Mouse (Mus musculus) bone marrow, adult 2 months (tissue): Measurements from ENCODE around the gene Rnf31. TPM values are rescaled to one million over a fixed set of nuclear protein-coding genes. Genes with fewer than 3 reads are reported as not detected.

Experiments used
- H3K27ac ChIP-seq: fragments of 200-500 bp; 2 replicates; pipeline ENCODE4 v1.5.1; 2012; ENCODE audit warnings: low read depth, mild to moderate bottlenecking, control low read depth, inconsistent platforms, low read length; ENCODE audit not compliant: control insufficient read depth, poor library complexity, insufficient read depth
- H3K4me1 ChIP-seq: fragments of 200-500 bp; 2 replicates; pipeline ENCODE4 v1.6.1; 2011; ENCODE audit warnings: low read length; ENCODE audit not compliant: control insufficient read depth, insufficient read depth
- H3K4me3 ChIP-seq: fragments of 200-500 bp; replicated peaks from 2 replicates; pipeline ENCODE3; 2011; ENCODE audit warnings: mild to moderate bottlenecking, low read depth, low read length, control low read depth; ENCODE audit not compliant: control insufficient read depth
- CTCF ChIP-seq: fragments of 200-500 bp; IDR thresholded peaks from 2 replicates; pipeline ENCODE4 v1.5.1; 2011; ENCODE audit warnings: low read length, control low read depth; ENCODE audit not compliant: control insufficient read depth, insufficient read depth
- POLR2A ChIP-seq: fragments of 200-500 bp; IDR thresholded peaks from 2 replicates; pipeline ENCODE4 v1.6.1; 2011; ENCODE audit warnings: low read depth, mild to moderate bottlenecking, control low read depth, low read length, borderline replicate concordance; ENCODE audit not compliant: control insufficient read depth
- WGBS: fragments of 180-500 bp; shearing (Covaris S2); methylation state at CpG from one replicate; pipeline ENCODE4 v1.1.7; 2018; 5-methylcytosine and 5-hydroxymethylcytosine counted together
- polyA plus RNA-seq: library from polyadenylated mRNA; stranded (reverse); fragments of >200 nt; gene quantifications from 2 replicates; pipeline ENCODE4 v1.2.4, GENCODE M21; 2011; ENCODE audit warnings: low replicate concordance; ENCODE audit not compliant: missing spikeins, insufficient read depth, insufficient read length

Rnf31 gene
- polyA plus RNA-seq, 1 experiment, result 160 TPM

DNA sequence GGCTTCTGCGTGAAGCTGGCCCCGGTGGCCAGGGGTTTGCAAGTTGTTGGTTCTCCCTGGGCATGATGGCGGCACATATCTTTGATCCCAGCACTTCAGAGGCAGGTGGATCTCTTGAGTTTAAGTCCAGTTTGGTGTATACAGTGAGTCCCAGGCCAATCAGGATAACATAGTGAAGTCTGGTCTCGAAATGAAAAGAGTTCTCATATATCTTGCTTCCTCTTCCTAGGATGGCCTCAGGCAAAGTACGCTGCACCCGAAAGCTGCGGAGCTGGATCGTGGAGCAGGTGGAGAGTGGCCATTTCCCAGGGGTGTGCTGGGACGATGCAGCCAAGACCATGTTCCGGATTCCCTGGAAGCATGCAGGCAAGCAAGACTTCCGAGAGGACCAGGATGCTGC, 13.3 kb downstream of the Rnf31 start:
- whole genome bisulfite sequencing, result 45% methylated on average over 11 of the region's 11 CpGs
- Histone ChIP-seq H3K4me3 (peak overlapping the region; percentile 77), H3K4me1 (peaks cover 7% of the 10 kb centered on the region; the same call in 1 of the 2 replicates), H3K27ac (peak overlapping the region; percentile 95)
- TF ChIP-seq CTCF, result no peak
- TF ChIP-seq POLR2A, result no peak

DNA sequence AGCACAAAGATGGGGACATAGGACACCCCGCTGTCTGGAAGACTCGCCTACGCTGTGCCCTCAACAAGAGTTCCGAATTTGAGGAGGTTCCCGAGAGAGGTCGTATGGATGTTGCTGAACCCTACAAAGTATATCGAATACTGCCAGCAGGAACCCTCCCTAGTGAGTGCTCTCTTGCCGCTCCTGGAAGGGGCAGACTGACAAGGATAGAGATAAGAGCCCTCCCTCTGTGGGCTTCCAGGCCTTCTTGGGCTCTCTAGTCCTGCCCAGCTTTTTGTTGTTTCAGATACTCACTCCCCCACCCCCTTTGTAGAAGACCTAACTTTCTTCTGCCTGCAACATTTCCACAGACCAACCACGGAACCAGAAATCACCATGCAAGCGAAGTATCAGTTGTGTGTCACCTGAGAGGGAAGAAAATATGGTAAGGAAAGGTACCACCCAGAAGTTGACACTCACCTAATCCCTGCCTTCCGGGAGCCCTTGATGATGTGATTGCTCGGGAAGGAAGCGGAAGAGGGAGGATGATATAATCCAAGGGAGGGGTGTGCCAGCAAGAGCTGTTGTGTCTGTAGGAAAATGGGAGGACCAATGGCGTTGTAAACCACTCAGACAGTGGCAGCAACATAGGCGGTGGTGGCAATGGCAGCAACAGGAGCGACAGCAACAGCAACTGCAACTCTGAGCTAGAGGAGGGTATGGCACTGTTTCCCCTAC, 14.4 kb downstream of the Rnf31 start:
- H3K27ac ChIP-seq, result no peak overlapping the region
- WGBS, result 75% methylated on average over 16 of the region's 16 CpGs
- peaks cover 7% of the 10 kb centered on the region; the same call in 1 of the 2 replicates for H3K4me1 ChIP-seq
- TF ChIP-seq POLR2A, result no peak
- TF ChIP-seq CTCF, result no peak
- peak overlapping the region; percentile 46 for H3K4me3 ChIP-seq

DNA sequence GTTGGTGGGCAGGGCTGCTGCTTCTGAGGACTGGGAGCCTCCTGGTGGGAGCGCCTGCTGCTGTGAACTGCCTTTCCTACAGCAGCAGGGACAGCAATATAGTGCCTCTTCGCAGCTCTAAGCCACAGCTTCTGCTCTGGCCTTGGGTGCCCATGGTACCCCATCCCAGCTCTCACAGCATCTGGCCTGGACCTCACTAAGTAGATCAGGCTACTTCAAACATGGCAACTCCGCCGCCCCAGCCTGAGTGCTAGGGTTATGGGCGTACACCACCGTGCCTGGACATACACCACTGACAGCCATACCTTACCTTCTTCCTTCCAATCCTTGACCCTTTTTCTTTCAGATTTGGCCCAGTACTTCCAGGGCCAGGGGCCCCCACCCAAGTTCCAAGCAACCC, 16.8 kb downstream of the Rnf31 start:
- Histone ChIP-seq H3K4me3 (no peak overlapping the region), H3K27ac (no peak overlapping the region), H3K4me1 (peaks cover 5% of the 10 kb centered on the region; the same call in 1 of the 2 replicates)
- TF ChIP-seq POLR2A (no peak), CTCF (no peak)
- WGBS, result 94% methylated on average over 6 of the region's 6 CpGs

DNA sequence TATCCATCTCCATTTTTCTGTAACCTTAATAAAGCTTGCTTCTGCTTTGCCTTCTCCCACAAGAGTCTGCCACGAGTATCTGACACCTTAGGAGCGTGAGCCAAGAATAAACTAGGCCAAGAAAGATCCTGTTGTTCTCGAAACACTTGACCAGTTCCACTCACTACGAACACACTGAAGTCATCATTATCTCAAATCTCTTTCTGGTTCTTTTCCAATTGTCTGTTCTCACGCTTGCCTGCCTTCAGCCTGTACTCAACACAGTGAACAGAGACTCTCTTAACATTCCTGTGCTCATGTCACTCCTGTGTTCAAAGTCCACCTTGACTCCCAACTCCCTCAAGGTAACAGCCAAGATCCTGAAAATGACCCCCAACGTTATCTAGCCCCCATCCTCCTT, 21.8 kb downstream of the Rnf31 start:
- TF ChIP-seq POLR2A (no peak), CTCF (no peak)
- 56% methylated on average over 6 of the region's 6 CpGs for WGBS
- no peaks in the 10 kb centered on the region; the same call in 1 of the 2 replicates for H3K4me1 ChIP-seq
- no peak overlapping the region for H3K4me3 ChIP-seq
- H3K27ac ChIP-seq, result no peak overlapping the region

DNA sequence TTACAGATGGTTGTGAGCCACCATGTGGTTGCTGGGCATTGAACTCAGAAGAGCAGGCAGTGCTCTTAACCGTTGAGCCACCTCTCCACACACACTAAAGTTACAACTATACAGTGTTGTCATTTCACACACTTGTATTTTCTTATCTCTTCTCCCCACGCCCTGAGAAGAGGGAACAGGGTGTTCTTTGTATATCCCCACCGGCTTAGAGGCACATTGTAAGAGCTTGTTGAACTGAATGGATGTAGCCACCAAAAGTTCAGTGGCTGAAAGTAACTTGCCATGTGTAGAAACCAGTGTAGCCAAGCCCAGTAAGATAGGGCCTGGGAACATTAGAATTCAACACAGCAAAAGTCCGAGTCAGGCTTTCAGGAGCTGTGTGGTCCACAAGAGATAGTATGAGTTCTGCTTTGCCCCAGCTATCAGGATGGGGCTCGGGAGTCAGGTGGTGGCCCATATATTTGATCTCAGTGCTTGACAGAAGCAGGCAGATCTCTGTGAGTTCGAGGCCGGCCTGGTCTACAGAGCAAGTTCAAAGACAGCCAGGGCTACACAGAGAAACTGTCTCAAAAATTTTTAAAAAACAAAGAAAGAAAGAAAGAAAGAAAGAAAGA, 23.2 kb downstream of the Rnf31 start:
- no peak overlapping the region for H3K27ac ChIP-seq
- TF ChIP-seq CTCF (no peak), POLR2A (no peak)
- no peak overlapping the region for H3K4me3 ChIP-seq
- 64% methylated on average over 7 of the region's 7 CpGs for WGBS
- H3K4me1 ChIP-seq, result no peaks in the 10 kb centered on the region; the same call in 1 of the 2 replicates

DNA sequence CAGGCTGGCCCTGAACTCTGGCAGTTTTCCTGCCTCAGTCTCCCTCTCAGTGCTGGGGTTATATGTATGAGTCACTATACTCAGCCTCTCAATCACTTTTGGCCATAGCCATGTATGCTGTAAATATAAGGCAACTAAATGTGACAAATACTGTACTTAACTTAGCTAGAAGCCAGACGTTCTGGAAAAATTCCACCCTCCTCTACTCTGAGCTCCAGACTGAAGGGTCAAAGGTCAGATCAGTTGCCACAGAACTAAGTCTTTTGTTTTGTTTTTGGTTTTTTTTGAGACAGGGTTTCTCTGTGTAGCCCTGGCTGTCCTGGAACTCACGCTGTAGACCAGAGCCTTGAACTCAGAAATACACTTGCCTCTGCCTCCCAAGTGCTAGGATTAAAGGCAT, 24.4 kb downstream of the Rnf31 start:
- H3K4me1 ChIP-seq, result no peaks in the 10 kb centered on the region; the same call in 1 of the 2 replicates
- WGBS, result 81% methylated on average over 2 of the region's 2 CpGs
- no peak overlapping the region for H3K27ac ChIP-seq

DNA sequence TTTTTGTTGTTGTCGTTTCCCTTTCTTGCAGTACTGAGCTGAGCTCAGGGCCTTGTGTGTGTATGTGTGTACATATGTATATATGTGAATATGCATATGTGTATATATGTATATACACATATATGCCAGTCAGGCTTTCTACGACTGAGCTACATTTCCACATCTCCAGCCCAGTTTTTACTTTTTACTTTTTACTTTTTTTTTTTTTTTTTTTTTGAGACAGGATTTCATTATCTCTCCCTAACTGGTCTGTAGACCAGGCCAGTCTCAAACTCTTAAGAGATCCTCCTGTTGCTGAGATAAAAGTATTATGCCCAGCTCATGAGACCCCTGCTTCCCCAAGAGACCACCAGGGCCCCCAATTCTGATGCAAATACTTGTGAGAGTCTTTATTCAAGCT, 25.3 kb downstream of the Rnf31 start:
- WGBS, result 74% methylated on average over 2 of the region's 2 CpGs
- no peaks in the 10 kb centered on the region; the same call in 1 of the 2 replicates for H3K4me1 ChIP-seq
- H3K27ac ChIP-seq, result no peak overlapping the region
- no peak overlapping the region for H3K4me3 ChIP-seq
- TF ChIP-seq POLR2A (no peak), CTCF (no peak)

More for the DNA sequence above, 24.4 kb downstream of the Rnf31 start:
- TF ChIP-seq CTCF (no peak), POLR2A (no peak)
- H3K4me3 ChIP-seq, result no peak overlapping the region

DNA sequence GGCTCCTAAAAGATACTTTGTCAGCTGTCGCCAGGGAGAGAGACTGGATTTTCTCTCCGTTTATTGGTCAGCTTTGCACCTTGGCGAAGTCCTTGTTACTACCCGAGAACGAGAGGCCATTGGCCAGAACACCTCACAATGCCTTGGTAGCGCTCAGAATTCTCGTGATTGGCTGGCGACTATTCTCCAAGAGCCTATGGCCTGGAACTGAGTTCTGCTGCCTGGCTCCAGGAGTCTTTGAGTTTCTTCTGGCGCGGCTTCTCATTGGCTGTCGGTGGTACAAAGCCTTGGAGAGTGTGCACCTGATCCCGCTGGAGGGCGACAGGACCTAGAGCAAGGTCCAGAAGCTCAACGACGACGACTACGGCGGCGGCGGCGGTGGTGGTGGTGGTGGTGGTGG, 26.3 kb downstream of the Rnf31 start, which contains the start of gene Rec8:
Gene Rec8 (plus strand): TSS at position 216 of the 400 bp plus-strand sequence.
- 32% methylated on average over 21 of the region's 21 CpGs for WGBS
- Histone ChIP-seq H3K4me3 (peak within 1 kb of the TSS; percentile 61), H3K27ac (peak within 1 kb of the TSS; percentile 20), H3K4me1 (no peaks in the 10 kb centered on the region; the same call in 1 of the 2 replicates)
- TF ChIP-seq CTCF (no peak), POLR2A (no peak)
